Mouse (Mus musculus): ENCODE results near the gene Hmces. TPM values are rescaled to one million over a fixed set of nuclear protein-coding genes. Genes with fewer than 3 reads are reported as not detected.

Hmces gene
- polyA plus RNA-seq, 1 experiment from 2014 or later, result 40.9 TPM

Small RNAs within 50 kb of the gene (microRNA-seq; reads per million reads assigned to microRNA genes)
- gene Gm47286, result 1.5 reads per million

Other genes with a start within 250 kb of the Hmces start
- 7.2 and 7.7 TPM in 2 replicates for gene Aplf, start 241.7 kb upstream of the Hmces start, polyA plus RNA-seq (2015; fragmentation: Nextera tagmentation; extraction: Ambion mirVana)
- gene Efcc1, start 183.1 kb upstream of the Hmces start, polyA plus RNA-seq (2015; fragmentation: Nextera tagmentation; extraction: Ambion mirVana), result 5.4 and 6.7 TPM in 2 replicates
- 0.93 and 1.0 TPM in 2 replicates for gene Gp9, start 135.9 kb upstream of the Hmces start, polyA plus RNA-seq (2015; fragmentation: Nextera tagmentation; extraction: Ambion mirVana)
- gene Rab43, start 101.8 kb upstream of the Hmces start, polyA plus RNA-seq (2015; fragmentation: Nextera tagmentation; extraction: Ambion mirVana), result 10.2 and 12.6 TPM in 2 replicates
- gene Gm45140, start 78.1 kb upstream of the Hmces start, polyA plus RNA-seq (2015; fragmentation: Nextera tagmentation; extraction: Ambion mirVana), result 2.9 and 3.0 TPM in 2 replicates
- 19.3 and 20.9 TPM in 2 replicates for gene Isy1, start 75.1 kb upstream of the Hmces start, polyA plus RNA-seq (2015; fragmentation: Nextera tagmentation; extraction: Ambion mirVana)
- 467 and 483 TPM in 2 replicates for gene Cnbp, start 62.8 kb upstream of the Hmces start, polyA plus RNA-seq (2015; fragmentation: Nextera tagmentation; extraction: Ambion mirVana)
- gene Copg1, start 26.1 kb upstream of the Hmces start, polyA plus RNA-seq (2015; fragmentation: Nextera tagmentation; extraction: Ambion mirVana), result 198 and 199 TPM in 2 replicates
- gene H1fx, start 67.7 kb downstream of the Hmces start, polyA plus RNA-seq (2015; fragmentation: Nextera tagmentation; extraction: Ambion mirVana), result 38.7 and 43.4 TPM in 2 replicates
- gene Rab7, start 131.3 kb downstream of the Hmces start, polyA plus RNA-seq (2015; fragmentation: Nextera tagmentation; extraction: Ambion mirVana), result 344 and 347 TPM in 2 replicates
- 310 and 326 TPM in 2 replicates for gene Rpn1, start 170.5 kb downstream of the Hmces start, polyA plus RNA-seq (2015; fragmentation: Nextera tagmentation; extraction: Ambion mirVana)

All from midbrain, embryonic 15.5 days (tissue).